Mouse (Mus musculus): ENCODE results near the gene Irgq. TPM values are rescaled to one million over a fixed set of nuclear protein-coding genes. Genes with fewer than 3 reads are reported as not detected.

The Irgq gene
- total and polyA plus RNA-seq, 3 experiments: 4.7 to 5.8 TPM; not detected in 1

- H3K27me3 ChIP-seq (ENCODE audit: control insufficient read depth in 1 of 2, insufficient read depth in 2 of 2, low read length in 2 of 2): no peaks in the 10 kb centered on the region
- H3K4me3 ChIP-seq (ENCODE audit: control insufficient read depth in 1 of 2, insufficient read depth in 1 of 2, low read depth in 2 of 2, low read length in 2 of 2): no peak overlapping the region
- TF ChIP-seq CTCF (IDR thresholded peaks at IDR 0.05 in 2 of 3, conservative IDR thresholded peaks at IDR 0.05 in 1 of 3; ENCODE audit: control insufficient read depth in 1 of 3, insufficient read depth in 1 of 3, low read depth in 2 of 3, low read length in 3 of 3, poor library complexity in 1 of 3, severe bottlenecking in 1 of 3): no peak
- TF ChIP-seq MAX (IDR thresholded peaks at IDR 0.05; ENCODE audit: low read length): no peak
- TF ChIP-seq NELFE (IDR thresholded peaks at IDR 0.05; ENCODE audit: low read depth, low read length): no peak
- no peak for TF ChIP-seq E2F4 (IDR thresholded peaks at IDR 0.05; ENCODE audit: borderline replicate concordance, low read depth, low read length)
- no peak for TF ChIP-seq SMC3 (IDR thresholded peaks at IDR 0.05; ENCODE audit: low read depth, low read length)
- TF ChIP-seq ELF1 (IDR thresholded peaks at IDR 0.05; ENCODE audit: low read depth, low read length): no peak
- no peak for TF ChIP-seq ZMIZ1 (IDR thresholded peaks at IDR 0.05; ENCODE audit: low read depth, low read length)
- no peak for TF ChIP-seq RCOR1 (IDR thresholded peaks at IDR 0.05; ENCODE audit: low read depth, low read length)
- no peak for TF ChIP-seq CHD2 (IDR thresholded peaks at IDR 0.05; ENCODE audit: low read length)
- no peak for TF ChIP-seq NRF1 (IDR thresholded peaks at IDR 0.05; ENCODE audit: insufficient read depth, low read depth, low read length, poor library complexity, severe bottlenecking)
- no peak for TF ChIP-seq ZKSCAN1 (IDR thresholded peaks at IDR 0.05; ENCODE audit: low read depth, low read length)
- TF ChIP-seq POLR2A (IDR thresholded peaks at IDR 0.05; ENCODE audit: control insufficient read depth in 1 of 2, insufficient read depth in 1 of 2, low read depth in 1 of 2, low read length in 2 of 2, poor library complexity in 1 of 2): no peak
- TF ChIP-seq MAZ (IDR thresholded peaks at IDR 0.05; ENCODE audit: low read depth, low read length): no peak
- no peak for TF ChIP-seq CHD1 (IDR thresholded peaks at IDR 0.05; ENCODE audit: low read depth, low read length)
These were observed 54.4 kb downstream of the Irgq start for GRCm38 (mm10) chr7:24584876-24585275.

GRCm38 (mm10) chr7:24585995-24586394, 55.5 kb downstream of the Irgq start:
- Histone ChIP-seq H3K27me3 (ENCODE audit: control insufficient read depth in 1 of 2, insufficient read depth in 2 of 2, low read length in 2 of 2) (no peaks in the 10 kb centered on the region), H3K4me1 (ENCODE audit: control insufficient read depth in 1 of 2, insufficient read depth in 2 of 2, low read length in 2 of 2) (no peaks in the 10 kb centered on the region), H3K36me3 (ENCODE audit: control insufficient read depth in 1 of 2, insufficient read depth in 2 of 2, low read length in 2 of 2) (no peaks in the 10 kb centered on the region), H3K9me3 (replicated peaks; ENCODE audit: insufficient read depth, low read length) (no peaks in the 10 kb centered on the region), H3K4me3 (ENCODE audit: control insufficient read depth in 1 of 2, insufficient read depth in 1 of 2, low read depth in 2 of 2, low read length in 2 of 2) (no peak overlapping the region), H3K79me2 (ENCODE audit: control insufficient read depth, insufficient read depth, low read length, poor library complexity) (no peaks in the 10 kb centered on the region), H3K27ac (ENCODE audit: control insufficient read depth, low read depth, low read length) (no peak overlapping the region), H3K9ac (ENCODE audit: control insufficient read depth, low read depth, low read length, poor library complexity, severe bottlenecking) (no peak overlapping the region)
- DNase-seq (ENCODE audit: low read depth, low spot score): no peak
- no peak for TF ChIP-seq USF2 (IDR thresholded peaks at IDR 0.05; ENCODE audit: borderline replicate concordance in 1 of 2, insufficient read depth in 1 of 2, low read depth in 1 of 2, low read length in 2 of 2)
- TF ChIP-seq MYB (IDR thresholded peaks at IDR 0.05; ENCODE audit: low read depth, low read length): no peak
- TF ChIP-seq POLR2AphosphoS2 (IDR thresholded peaks at IDR 0.05; ENCODE audit: low read length): no peak
- TF ChIP-seq E2F4 (IDR thresholded peaks at IDR 0.05; ENCODE audit: borderline replicate concordance, low read depth, low read length): no peak
- no peak for TF ChIP-seq POLR2A (IDR thresholded peaks at IDR 0.05; ENCODE audit: control insufficient read depth in 1 of 2, insufficient read depth in 1 of 2, low read depth in 1 of 2, low read length in 2 of 2, poor library complexity in 1 of 2)
- no peak for TF ChIP-seq CHD1 (IDR thresholded peaks at IDR 0.05; ENCODE audit: low read depth, low read length)
- TF ChIP-seq SMC3 (IDR thresholded peaks at IDR 0.05; ENCODE audit: low read depth, low read length): no peak
- TF ChIP-seq MAX (IDR thresholded peaks at IDR 0.05; ENCODE audit: low read length): no peak
- no peak for TF ChIP-seq CHD2 (IDR thresholded peaks at IDR 0.05; ENCODE audit: low read length)
- no peak for TF ChIP-seq ELF1 (IDR thresholded peaks at IDR 0.05; ENCODE audit: low read depth, low read length)
- TF ChIP-seq UBTF (IDR thresholded peaks at IDR 0.05; ENCODE audit: borderline replicate concordance, insufficient read depth, low read depth, low read length): no peak
- TF ChIP-seq ETS1 (IDR thresholded peaks at IDR 0.05; ENCODE audit: low read depth, low read length): no peak
- TF ChIP-seq POLR2AphosphoS5 (IDR thresholded peaks at IDR 0.05; ENCODE audit: borderline replicate concordance, low read depth, low read length): no peak
- TF ChIP-seq JUND (IDR thresholded peaks at IDR 0.05; ENCODE audit: low read depth, low read length): no peak
- TF ChIP-seq GATA1 (IDR thresholded peaks at IDR 0.05; ENCODE audit: low read depth, low read length): no peak
- TF ChIP-seq MAFK (IDR thresholded peaks at IDR 0.05; ENCODE audit: borderline replicate concordance, low read depth, low read length): no peak
- no peak for TF ChIP-seq CTCF (IDR thresholded peaks at IDR 0.05 in 2 of 3, conservative IDR thresholded peaks at IDR 0.05 in 1 of 3; ENCODE audit: control insufficient read depth in 1 of 3, insufficient read depth in 1 of 3, low read depth in 2 of 3, low read length in 3 of 3, poor library complexity in 1 of 3, severe bottlenecking in 1 of 3)
- no peak for TF ChIP-seq MXI1 (IDR thresholded peaks at IDR 0.05; ENCODE audit: low read depth, low read length)
- no peak for TF ChIP-seq BHLHE40 (IDR thresholded peaks at IDR 0.05; ENCODE audit: borderline replicate concordance, low read depth, low read length)

More at GRCm38 (mm10) chr7:24584876-24585275, 54.4 kb downstream of the Irgq start:
- Histone ChIP-seq H3K27ac (ENCODE audit: control insufficient read depth, low read depth, low read length) (no peak overlapping the region), H3K4me1 (ENCODE audit: control insufficient read depth in 1 of 2, insufficient read depth in 2 of 2, low read length in 2 of 2) (no peaks in the 10 kb centered on the region), H3K79me2 (ENCODE audit: control insufficient read depth, insufficient read depth, low read length, poor library complexity) (no peaks in the 10 kb centered on the region), H3K36me3 (ENCODE audit: control insufficient read depth in 1 of 2, insufficient read depth in 2 of 2, low read length in 2 of 2) (no peaks in the 10 kb centered on the region), H3K9me3 (replicated peaks; ENCODE audit: insufficient read depth, low read length) (no peaks in the 10 kb centered on the region), H3K9ac (ENCODE audit: control insufficient read depth, low read depth, low read length, poor library complexity, severe bottlenecking) (no peak overlapping the region)
- DNase-seq (ENCODE audit: low read depth, low spot score): no peak

Measured in MEL (cell line).